8 mouse cellular contexts compared by ENCODE assay signal in the genomic region with DNA sequence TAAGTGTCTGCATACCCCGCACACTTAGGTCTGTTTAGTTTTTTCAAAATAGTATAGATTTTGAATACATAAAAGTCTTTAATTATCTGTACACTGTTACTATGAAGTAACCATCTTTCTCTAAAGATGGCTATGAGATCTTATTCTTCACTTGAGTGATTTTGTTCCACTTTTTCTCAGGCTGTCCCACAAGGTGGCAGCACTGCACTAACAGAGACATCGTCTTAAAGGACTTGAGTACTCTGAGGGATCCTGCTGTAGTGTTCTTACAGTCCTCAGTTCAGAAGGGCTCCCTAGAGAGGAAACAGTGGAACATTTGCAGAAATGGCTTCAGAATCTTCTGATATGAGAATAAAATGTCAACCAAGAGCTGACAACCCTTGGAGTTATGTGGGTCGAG. TPM values are rescaled to one million over a fixed set of nuclear protein-coding genes. Genes with fewer than 3 reads are reported as not detected.
DNase-seq lines count a peak whose midpoint lies in the region; ATAC-seq and TF ChIP-seq lines count a peak whose summit lies in the region.

No protein-coding gene starts in this region.

- no peak for TF ChIP-seq EP300 in lung, postnatal 0 days (IDR thresholded peaks at IDR 0.05)

- H3K27me3 ChIP-seq in neural tube, embryonic 15.5 days (replicated peaks) = no peaks in the 10 kb centered on the region
- H3K27me3 ChIP-seq in lung, postnatal 0 days (replicated peaks; ENCODE audit: insufficient read depth, low read length) = no peaks in the 10 kb centered on the region

- no peaks in the 10 kb centered on the region for H3K4me1 ChIP-seq in neural tube, embryonic 15.5 days
- no peaks in the 10 kb centered on the region for H3K4me1 ChIP-seq in lung, postnatal 0 days (ENCODE audit: insufficient read depth, low read depth, low read length)

- 58% methylated on average over 3 of the region's 3 CpGs for WGBS in neural tube, embryonic 15.5 days
- whole genome bisulfite sequencing in lung, postnatal 0 days = 64% methylated on average over 3 of the region's 3 CpGs

- DNase-seq in cerebellum, adult 11 months = peak; percentile 43
- DNase-seq in neural tube, embryonic 10.5 days (ENCODE audit: extremely low spot score, low spot score) = peak; percentile 31
- DNase-seq in cerebellum, postnatal 25 days = peak; percentile 48 to 78
- peak; percentile 62 for DNase-seq in kidney, adult 9 months
- peak; percentile 70 for DNase-seq in lung, postnatal 0 days (ENCODE audit: low spot score)
- DNase-seq in spleen, postnatal 36 days (ENCODE audit: low spot score in 2 of 2) = peak; percentile 44 to 58

- peak; percentile 76 for TF ChIP-seq CTCF in lung, postnatal 0 days (IDR thresholded peaks at IDR 0.05)

- H3K36me3 ChIP-seq in neural tube, embryonic 15.5 days = peaks cover 63% of the 10 kb centered on the region
- peaks cover 46% of the 10 kb centered on the region for H3K36me3 ChIP-seq in lung, postnatal 0 days (ENCODE audit: insufficient read depth, low read length)

- H3K9me3 ChIP-seq in neural tube, embryonic 15.5 days (replicated peaks) = no peaks in the 10 kb centered on the region
- no peaks in the 10 kb centered on the region for H3K9me3 ChIP-seq in lung, postnatal 0 days (ENCODE audit: low read length)

- no peak overlapping the region for H3K4me2 ChIP-seq in neural tube, embryonic 15.5 days
- H3K4me2 ChIP-seq in lung, postnatal 0 days (replicated peaks; ENCODE audit: low read depth, low read length) = no peak overlapping the region

- no peak overlapping the region for H3K4me3 ChIP-seq in neural tube, embryonic 15.5 days (replicated peaks)
- no peak overlapping the region for H3K4me3 ChIP-seq in lung, postnatal 0 days (ENCODE audit: low read depth, low read length)

- H3K27ac ChIP-seq in neural tube, embryonic 15.5 days (replicated peaks) = no peak overlapping the region
- no peak overlapping the region for H3K27ac ChIP-seq in lung, postnatal 0 days (ENCODE audit: low read length)

- ATAC-seq in cerebellum, adult (ENCODE audit: insufficient number of reproducible peaks, low FRiP score, low TSS enrichment) = no peak
- ATAC-seq in neural tube, embryonic 15.5 days (ENCODE audit: low FRiP score) = no peak
- ATAC-seq in lung, postnatal 0 days = no peak

- no peak overlapping the region for H3K9ac ChIP-seq in neural tube, embryonic 15.5 days (replicated peaks)
- H3K9ac ChIP-seq in lung, postnatal 0 days (replicated peaks; ENCODE audit: low read depth) = no peak overlapping the region

RNA-seq across cellular contexts. Expression of gene Pex12, which starts 25.0 kb away (rescaled TPM):
- 14.6 and 16.8 TPM in 2 replicates for polyA plus RNA-seq in neural tube, embryonic 15.5 days (2015; fragmentation: Nextera tagmentation; extraction: Ambion mirVana)
- 9.0 and 9.5 TPM in 2 replicates for polyA plus RNA-seq in lung, postnatal 0 days (2015; fragmentation: Nextera tagmentation; extraction: Ambion mirVana)

RNA-seq across cellular contexts. Expression of gene Ap2b1, which starts 28.6 kb away (rescaled TPM):
- 100 and 101 TPM in 2 replicates for polyA plus RNA-seq in neural tube, embryonic 15.5 days (2015; fragmentation: Nextera tagmentation; extraction: Ambion mirVana)
- polyA plus RNA-seq in lung, postnatal 0 days (2015; fragmentation: Nextera tagmentation; extraction: Ambion mirVana) = 26.5 and 30.9 TPM in 2 replicates

RNA-seq across cellular contexts. Expression of gene Slfn14, which starts 40.9 kb away (rescaled TPM):
- polyA plus RNA-seq in neural tube, embryonic 15.5 days (2015; fragmentation: Nextera tagmentation; extraction: Ambion mirVana) = 0.09 TPM in 1 of 2 replicates, not detected in the other
- 0.75 and 1.3 TPM in 2 replicates for polyA plus RNA-seq in lung, postnatal 0 days (2015; fragmentation: Nextera tagmentation; extraction: Ambion mirVana)
